Mouse (Mus musculus) liver, adult 2 months (tissue): Measurements from ENCODE around the gene Wdr82. TPM values are rescaled to one million over a fixed set of nuclear protein-coding genes. Genes with fewer than 3 reads are reported as not detected.
A peak's percentile ranks its signal among the peaks of the same experiment; 100 is the strongest.

Experiments
- DNase-seq: peaks from one replicate; pipeline ENCODE4 v3.0.0-alpha.2; 2011; ENCODE audit warnings: low read depth, low spot score; ENCODE audit errors: extremely low read depth
- H3K27ac ChIP-seq: fragments of 200-500 bp; replicated peaks from 2 replicates; pipeline ENCODE4 v1.5.1; 2012; ENCODE audit warnings: low read depth, mild to moderate bottlenecking, control low read depth, inconsistent platforms, low read length; ENCODE audit not compliant: insufficient read depth
- H3K27me3 ChIP-seq: fragments of 200-500 bp; 2 replicates; pipeline ENCODE4 v1.6.1; 2012; ENCODE audit warnings: mild to moderate bottlenecking, moderate library complexity, low read length, inconsistent platforms; ENCODE audit not compliant: control insufficient read depth, insufficient read depth
- H3K36me3 ChIP-seq: fragments of 200-500 bp; 2 replicates; pipeline ENCODE4 v1.6.1; 2012; ENCODE audit warnings: low read length, inconsistent platforms; ENCODE audit not compliant: control insufficient read depth, insufficient read depth
- H3K4me1 ChIP-seq: fragments of 200-500 bp; 2 replicates; pipeline ENCODE4 v1.6.1; 2011; ENCODE audit warnings: low read length; ENCODE audit not compliant: control insufficient read depth, insufficient read depth
- H3K4me3 ChIP-seq: fragments of 200-500 bp; 2 replicates; pipeline ENCODE4 v1.5.1; 2011; ENCODE audit warnings: low read depth, mild to moderate bottlenecking, control low read depth, low read length, moderate library complexity; ENCODE audit not compliant: insufficient read depth
- H3K79me2 ChIP-seq: fragments of 200-500 bp; 2 replicates; pipeline ENCODE4 v1.6.1; 2012; ENCODE audit warnings: inconsistent platforms, mild to moderate bottlenecking, low read length, moderate library complexity; ENCODE audit not compliant: control insufficient read depth, insufficient read depth
- H3K9ac ChIP-seq: fragments of 200-500 bp; 2 replicates; pipeline ENCODE4 v1.6.1; 2012; ENCODE audit warnings: low read depth, mild to moderate bottlenecking, control low read depth, inconsistent platforms, low read length
- CTCF ChIP-seq: fragments of 200-500 bp; IDR thresholded peaks from 2 replicates; pipeline ENCODE4 v1.5.1; 2011; ENCODE audit warnings: low read depth, low read length, control low read depth
- POLR2A ChIP-seq: fragments of 200-500 bp; IDR thresholded peaks from 2 replicates; pipeline ENCODE4 v1.6.1; 2011; ENCODE audit warnings: low read length, control low read depth; ENCODE audit not compliant: insufficient read depth; ENCODE audit errors: extremely low read depth
- WGBS: fragments of 180-500 bp; shearing (Covaris S2); methylation state at CpG from one replicate; pipeline ENCODE4 v1.1.7; 2018; 5-methylcytosine and 5-hydroxymethylcytosine counted together
- polyA plus RNA-seq: library from polyadenylated mRNA; depleted of rRNA; stranded (reverse); fragments of >200 nt; gene quantifications from 2 replicates; pipeline ENCODE4 v1.2.3, GENCODE M21; 2012; rRNA removed
- total RNA-seq: library from RNA; depleted of rRNA; stranded (reverse); fragments of >200 nt; gene quantifications from 2 replicates; pipeline ENCODE4 v1.2.3, GENCODE M21; 2014; rRNA removed

Gene Wdr82
- total RNA-seq: 36.3 and 40.7 TPM in 2 replicates
- 23.6 and 25.9 TPM in 2 replicates for polyA plus RNA-seq

- DNase-seq: peak; percentile 73
- WGBS: under 1% methylated on average over 79 of the region's 81 CpGs
- H3K9ac ChIP-seq: peak within 1 kb of the TSS; percentile 98
Measured at GRCm38 (mm10) chr9:106170556-106171345, at the start of gene Wdr82. Gene Wdr82 (plus strand): TSS chr9:106170928.

GRCm38 (mm10) chr9:106123599-106123998, 47.1 kb upstream of the Wdr82 start:
- WGBS: 54% methylated on average over 4 of the region's 4 CpGs
- H3K36me3 ChIP-seq: no peaks in the 10 kb centered on the region
- H3K4me1 ChIP-seq: no peaks in the 10 kb centered on the region
- H3K79me2 ChIP-seq: no peaks in the 10 kb centered on the region
- H3K27me3 ChIP-seq: no peaks in the 10 kb centered on the region
- peak; percentile 54; the same call in 1 of the 2 replicates for TF ChIP-seq CTCF
- TF ChIP-seq POLR2A: no peak
- no peak overlapping the region for H3K9ac ChIP-seq
- H3K4me3 ChIP-seq: no peak overlapping the region
- DNase-seq: peak; percentile 41
- H3K27ac ChIP-seq: no peak overlapping the region

More at GRCm38 (mm10) chr9:106170556-106171345, at the start of gene Wdr82:
- Histone ChIP-seq H3K27me3 (no peaks in the 10 kb centered on the region), H3K27ac (peak within 1 kb of the TSS; percentile 97), H3K36me3 (no peaks in the 10 kb centered on the region), H3K4me3 (peak within 1 kb of the TSS; percentile 95), H3K4me1 (peaks cover 14% of the 10 kb centered on the region), H3K79me2 (peaks cover 12% of the 10 kb centered on the region)
- TF ChIP-seq CTCF (no peak), POLR2A (peak; percentile 92)

DNA sequence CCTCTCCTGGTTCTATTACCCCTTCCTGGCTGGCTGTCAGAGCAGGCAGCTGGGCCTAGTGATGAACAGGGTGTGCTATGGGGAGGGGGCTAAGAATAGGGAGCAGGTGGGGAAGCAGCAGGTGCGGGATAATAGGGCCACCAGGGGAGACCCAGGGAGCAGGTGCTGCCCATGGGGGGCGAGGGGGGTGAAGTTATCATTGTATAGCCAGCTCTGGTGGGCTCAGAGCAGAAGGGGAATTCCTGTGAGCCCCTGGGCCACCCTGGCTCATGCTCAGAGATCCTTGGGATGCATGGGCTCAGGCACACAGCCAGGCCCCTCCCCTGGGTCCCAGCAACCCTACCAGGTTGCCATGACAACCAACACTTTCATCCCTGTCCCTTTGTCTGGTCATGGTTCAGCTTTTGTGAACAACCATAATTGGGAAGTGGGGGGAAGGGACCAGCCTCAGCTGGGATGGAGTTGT, 43.9 kb upstream of the Wdr82 start:
- no peak for DNase-seq
- Histone ChIP-seq H3K27ac (no peak overlapping the region), H3K4me1 (peaks cover 3% of the 10 kb centered on the region; the same call in 1 of the 2 replicates), H3K9ac (no peak overlapping the region), H3K4me3 (no peak overlapping the region), H3K36me3 (no peaks in the 10 kb centered on the region), H3K27me3 (no peaks in the 10 kb centered on the region), H3K79me2 (no peaks in the 10 kb centered on the region)
- 74% methylated on average over 2 of the region's 2 CpGs for WGBS
- TF ChIP-seq CTCF: no peak

DNA sequence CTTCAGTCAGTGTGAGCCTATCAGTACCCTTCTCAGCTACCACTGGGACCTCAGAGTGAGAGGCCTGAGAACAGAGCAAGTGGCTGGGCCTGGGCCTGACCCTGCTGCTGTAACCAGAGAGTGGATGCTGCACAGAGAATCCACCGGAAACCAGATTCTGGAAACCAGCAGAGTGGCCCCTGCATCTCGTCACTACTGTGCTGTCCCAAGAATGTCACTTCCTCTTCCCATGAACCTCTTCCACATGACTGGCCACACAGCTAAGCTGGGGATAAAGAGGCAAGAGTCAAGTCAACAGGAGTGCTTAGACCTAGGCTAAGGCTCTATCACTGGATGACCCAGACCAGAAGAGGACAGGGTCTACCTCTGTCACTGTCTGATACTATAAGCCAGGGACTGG, 41.7 kb upstream of the Wdr82 start:
- no peak for DNase-seq

DNA sequence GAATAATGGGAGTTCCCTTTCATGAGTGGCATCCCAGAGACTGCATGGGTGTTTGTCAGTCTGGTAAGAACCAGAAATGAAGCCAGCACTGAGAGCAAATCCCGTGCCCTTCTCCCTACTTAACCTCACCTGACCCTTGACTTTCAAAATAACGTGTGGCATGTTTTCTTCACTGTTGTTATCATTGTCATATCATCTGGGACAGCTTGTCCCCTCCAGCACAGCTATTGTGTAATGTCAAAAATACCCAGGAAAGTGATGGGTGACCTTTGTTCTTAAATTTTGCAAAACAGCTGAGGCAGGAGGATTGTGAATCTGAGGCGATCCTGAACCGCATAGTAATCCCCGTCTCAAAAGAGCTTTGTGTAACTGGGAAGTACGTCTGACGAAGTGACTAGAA, 40.5 kb upstream of the Wdr82 start:
- no peak overlapping the region for H3K4me3 ChIP-seq
- TF ChIP-seq CTCF (no peak), POLR2A (no peak)

More for the DNA sequence above, 41.7 kb upstream of the Wdr82 start:
- Histone ChIP-seq H3K36me3 (no peaks in the 10 kb centered on the region), H3K4me3 (no peak overlapping the region), H3K4me1 (peaks cover 3% of the 10 kb centered on the region; the same call in 1 of the 2 replicates), H3K9ac (no peak overlapping the region), H3K27me3 (no peaks in the 10 kb centered on the region), H3K79me2 (no peaks in the 10 kb centered on the region), H3K27ac (no peak overlapping the region)
- 85% methylated on average over 2 of the region's 2 CpGs for WGBS
- no peak for TF ChIP-seq CTCF
- no peak for TF ChIP-seq POLR2A

More for the DNA sequence above, 40.5 kb upstream of the Wdr82 start:
- Histone ChIP-seq H3K27me3 (no peaks in the 10 kb centered on the region), H3K79me2 (no peaks in the 10 kb centered on the region), H3K9ac (no peak overlapping the region), H3K27ac (no peak overlapping the region), H3K36me3 (no peaks in the 10 kb centered on the region), H3K4me1 (peaks cover 3% of the 10 kb centered on the region; the same call in 1 of the 2 replicates)
- WGBS: 59% methylated on average over 7 of the region's 7 CpGs
- DNase-seq: peak; percentile 72
